Mouse (Mus musculus) right cerebral cortex, postnatal 14 days (tissue): ENCODE results near the gene Sgpl1.

ENCODE experiments used
- DNase-seq: peaks from one replicate; pipeline ENCODE4 v3.0.0; 2022

Sgpl1 gene

DNA sequence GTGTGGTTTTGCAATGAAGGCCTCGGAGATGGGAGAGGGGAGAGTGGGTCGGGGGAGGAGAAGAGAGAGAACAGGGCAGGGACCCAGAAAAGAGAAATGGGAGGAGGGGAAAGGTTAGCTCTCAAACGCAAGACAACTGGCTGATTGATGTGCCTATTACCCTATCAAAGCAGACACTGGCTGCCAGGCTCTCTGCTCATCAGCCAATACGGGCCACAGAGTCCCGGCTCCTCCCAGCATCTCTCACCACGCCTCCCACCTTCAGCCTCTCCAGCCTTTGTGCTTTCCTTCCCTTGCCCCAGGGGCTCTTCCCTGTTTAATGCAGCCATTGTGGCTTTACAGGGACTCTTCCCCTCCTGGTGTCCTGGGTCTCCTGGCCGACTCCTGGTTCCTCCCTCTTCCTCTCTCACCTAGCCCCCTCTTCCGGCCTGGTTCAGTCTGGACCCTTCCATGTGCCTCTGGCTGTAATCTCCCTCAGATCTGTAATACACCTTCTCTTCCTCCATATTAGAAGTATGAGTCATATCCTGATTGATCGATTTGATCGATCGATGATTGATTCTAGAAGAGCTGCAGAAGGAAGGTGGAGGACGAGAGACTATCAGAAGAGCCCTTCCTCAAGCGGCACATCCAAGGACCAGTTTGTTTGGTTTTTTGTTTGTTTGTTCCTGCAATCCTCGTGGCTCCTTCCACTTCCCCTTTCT lies 67.1 kb downstream of the Sgpl1 start:
- DNase-seq = peak; percentile 22

DNA sequence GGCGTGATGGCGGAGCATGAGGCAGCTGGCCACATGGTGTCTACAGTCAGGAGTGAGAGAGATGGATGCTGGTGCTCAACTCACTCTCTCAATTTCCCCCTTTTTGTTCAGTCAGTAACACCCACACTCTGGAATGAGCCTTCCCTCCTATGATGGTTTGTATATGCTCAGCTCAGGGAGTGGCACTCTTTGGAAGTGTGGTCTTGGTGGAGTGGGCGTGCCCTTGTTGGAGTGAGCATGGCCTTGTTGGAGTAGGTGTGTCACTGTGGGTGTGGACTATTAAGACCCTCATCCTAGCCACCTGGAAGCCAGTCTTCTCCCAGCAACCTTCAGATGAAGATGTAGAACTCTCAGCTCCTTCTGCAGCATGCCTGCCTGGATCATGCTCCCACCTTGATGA lies 71.9 kb downstream of the Sgpl1 start:
- DNase-seq = no peak

DNA sequence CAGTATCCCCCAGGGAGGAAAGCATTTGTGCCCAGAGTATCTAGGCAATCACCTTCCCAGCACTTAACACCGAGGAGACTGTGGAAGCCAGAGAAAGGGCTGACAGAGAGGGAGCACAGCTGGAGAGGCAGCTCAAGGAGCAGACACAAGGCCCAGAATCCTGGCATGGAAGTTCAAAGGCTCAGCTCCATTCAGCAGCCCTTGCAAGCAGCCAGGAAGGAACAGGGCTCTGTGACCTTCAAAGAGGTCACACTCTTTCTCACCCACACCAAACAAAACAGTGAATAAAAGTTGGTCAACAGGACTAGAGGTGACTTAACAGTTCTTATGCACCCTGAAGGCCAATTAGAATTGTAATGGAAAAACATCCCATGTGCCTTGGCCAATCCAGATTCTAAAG lies 72.9 kb downstream of the Sgpl1 start:
- DNase-seq = no peak

DNA sequence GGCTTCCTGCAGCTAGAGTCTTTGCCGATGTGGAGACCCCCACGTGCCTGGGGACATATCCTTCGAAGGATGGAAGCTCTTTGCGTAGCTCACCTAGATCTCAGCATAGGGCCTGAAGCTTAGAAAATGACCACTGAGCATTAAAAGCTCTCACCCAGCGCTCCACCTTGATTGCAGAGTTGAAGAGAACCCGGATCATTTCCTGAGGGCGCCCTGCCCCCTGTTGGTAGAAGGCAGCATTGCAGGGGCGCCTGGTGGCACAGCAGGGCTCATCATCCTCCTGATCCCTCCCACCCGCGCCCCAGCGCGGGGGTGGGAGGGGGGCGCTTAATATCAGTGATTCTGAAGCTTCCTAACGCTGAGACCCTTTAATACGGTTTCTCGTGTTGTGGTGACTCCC lies 75.2 kb downstream of the Sgpl1 start:
- peak; percentile 63 for DNase-seq

DNA sequence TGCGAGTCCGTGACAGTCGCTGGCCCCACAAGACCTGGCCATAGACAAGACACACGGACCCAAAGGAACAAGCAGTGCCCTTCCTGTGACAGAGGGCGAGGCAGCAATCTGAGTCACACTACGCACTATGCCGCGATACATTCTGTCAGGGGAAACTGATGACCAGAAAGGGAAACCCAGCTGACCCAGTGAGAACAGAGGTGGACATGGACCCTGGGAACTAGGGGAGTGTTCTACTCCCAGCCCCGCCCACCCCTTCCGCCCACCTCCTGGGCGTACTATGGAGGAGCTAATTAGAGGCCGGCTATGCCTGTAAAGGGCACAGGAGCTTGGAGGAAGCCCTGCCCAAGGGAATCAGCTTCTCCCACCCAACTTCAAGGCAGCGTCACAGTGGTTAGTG lies 78.3 kb downstream of the Sgpl1 start:
- DNase-seq = no peak

DNA sequence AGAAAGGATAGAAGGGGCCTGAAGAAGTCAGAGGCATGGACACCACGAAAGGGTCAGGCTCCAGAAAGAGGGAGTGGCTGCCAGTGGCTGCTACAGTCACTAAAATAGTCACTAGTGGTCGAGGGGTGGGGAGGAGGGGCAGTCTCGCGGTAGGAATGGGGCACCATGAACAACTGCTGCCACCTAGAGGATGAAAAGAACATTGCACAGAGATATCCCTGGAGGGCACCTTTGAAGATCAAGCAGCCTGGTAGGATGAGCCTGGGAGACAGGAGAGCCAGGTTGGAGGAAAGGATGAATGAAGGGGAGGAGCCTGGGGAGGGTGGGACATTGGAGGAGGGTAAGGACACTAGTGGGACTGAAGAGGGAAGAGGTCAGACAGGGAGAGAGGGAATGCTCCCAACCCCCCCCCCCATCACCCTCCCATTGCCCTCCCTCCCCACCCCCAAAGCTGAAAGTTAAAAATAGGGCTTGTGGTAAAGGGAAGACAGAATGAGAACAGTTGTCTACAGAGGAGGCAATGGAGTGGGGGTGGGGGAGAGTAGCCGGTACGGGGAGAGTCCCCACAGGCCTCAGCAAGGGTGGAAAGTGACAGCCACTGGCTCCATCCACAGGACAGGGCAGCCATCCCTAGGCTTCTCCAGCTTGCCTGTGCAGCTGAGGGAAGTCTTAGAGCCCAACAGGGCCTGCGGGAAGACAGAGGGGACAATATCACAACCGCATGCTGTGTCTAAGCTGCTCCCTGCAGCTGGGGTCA lies 78.9 kb downstream of the Sgpl1 start:
- DNase-seq = peak; percentile 43

DNA sequence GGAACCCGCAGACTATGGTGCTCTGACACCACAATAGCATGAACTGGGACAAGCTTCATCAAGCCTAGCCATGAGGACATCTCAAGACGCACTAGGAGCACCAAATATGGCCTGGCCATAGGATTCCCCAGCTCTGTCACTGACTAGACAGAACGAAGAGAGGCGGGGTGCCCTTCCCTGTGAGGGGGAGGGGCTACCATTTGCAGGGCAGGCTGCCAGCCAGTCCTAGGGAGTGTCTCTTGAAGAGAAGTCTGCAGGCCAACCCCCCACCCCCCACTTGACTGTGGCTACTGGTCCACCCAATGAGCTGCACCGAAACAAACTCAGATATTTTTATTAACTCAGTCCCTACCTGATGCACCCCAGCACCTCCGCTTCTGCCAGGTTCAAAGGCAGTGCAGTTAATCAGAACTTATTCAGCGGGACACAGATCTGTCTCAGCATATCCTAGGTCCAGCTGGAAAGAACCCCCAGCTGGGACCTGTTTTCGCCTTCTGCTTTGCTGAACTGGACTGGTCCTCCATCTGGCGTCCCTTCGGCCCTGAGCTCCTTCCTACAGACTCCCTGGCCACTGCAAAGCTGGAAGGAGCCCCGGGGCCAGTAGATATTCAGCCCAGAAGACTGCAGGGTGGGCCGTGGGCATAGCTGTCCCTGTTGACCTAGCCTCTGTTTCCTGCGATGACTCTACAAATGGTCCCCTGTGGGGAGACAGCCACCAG lies 82.1 kb downstream of the Sgpl1 start:
- no peak for DNase-seq

DNA sequence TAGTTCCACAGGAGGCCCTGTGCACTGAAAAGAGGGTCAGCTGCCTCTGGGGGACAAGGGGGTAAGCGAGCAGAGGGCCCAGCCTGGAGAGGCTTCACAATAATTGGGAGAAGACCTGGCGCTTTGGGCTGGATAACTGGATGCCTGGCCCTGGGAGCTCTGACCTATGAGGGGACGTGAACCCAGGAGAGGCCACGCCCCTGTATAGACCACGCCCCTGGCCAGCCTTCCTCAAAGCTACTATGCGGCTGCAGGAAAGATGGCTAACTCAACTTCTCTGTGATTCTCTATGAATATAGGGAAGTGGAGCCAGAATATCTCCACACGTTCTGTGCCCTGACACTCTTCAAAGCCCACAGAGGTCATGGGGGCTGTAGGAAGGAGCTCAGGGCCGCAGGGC lies 82.9 kb downstream of the Sgpl1 start:
- DNase-seq = no peak

DNA sequence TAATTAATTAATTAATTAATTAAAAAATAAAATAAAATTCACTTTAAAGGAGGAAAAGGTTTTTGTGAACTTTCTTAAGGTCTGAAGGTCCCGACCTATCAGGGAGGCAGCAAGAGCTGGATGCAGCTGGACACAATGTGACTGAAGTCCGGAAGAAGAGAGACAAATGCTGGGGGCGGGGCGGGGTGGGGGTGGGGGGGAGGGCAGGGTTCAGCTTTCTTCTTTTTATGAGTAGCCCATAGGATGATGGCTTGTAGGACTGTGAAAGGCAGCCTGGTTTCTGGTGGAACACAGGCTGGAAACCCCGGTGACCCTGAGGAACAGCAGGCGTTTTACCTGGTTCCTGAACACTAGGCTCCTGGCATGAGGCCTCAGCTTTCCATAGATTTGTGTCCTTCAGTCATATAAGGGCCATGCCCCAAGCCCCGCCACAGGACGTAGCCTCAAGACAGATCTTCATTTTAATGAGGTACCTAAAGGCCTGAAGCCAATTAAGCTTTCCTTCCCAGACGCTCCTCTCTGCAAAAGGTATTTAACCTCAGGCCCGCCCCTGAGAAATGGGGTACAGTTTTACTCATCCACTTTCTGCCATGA lies 84.1 kb downstream of the Sgpl1 start:
- DNase-seq = no peak

DNA sequence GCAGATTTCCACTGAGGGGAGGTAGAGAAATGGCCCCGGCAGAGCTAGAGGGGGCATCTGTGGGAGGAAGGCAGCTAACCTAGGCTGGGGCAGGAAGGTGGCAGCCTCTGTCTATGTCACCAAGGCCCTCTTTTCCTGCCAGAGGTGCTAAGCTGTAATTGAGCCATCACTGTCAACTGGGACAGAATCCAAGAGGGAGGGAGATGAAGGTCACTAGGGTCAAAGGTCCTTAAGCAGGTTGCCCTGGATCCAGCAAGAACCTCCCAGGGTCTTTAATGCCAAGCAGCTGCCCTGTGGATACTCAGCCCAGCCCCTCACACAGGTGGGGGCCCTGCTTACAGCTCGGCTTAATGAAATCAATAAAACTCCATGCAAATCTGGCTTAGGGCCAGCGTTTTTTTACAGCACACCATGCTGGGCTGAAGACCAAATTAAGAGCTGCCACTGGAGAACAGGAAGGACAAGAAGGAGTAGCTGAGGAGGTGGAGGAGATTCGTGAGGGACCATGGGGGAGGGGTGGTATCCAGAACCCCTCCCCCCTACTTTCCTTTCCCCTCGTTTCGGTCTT lies 87.9 kb downstream of the Sgpl1 start:
- peak; percentile 22 for DNase-seq

DNA sequence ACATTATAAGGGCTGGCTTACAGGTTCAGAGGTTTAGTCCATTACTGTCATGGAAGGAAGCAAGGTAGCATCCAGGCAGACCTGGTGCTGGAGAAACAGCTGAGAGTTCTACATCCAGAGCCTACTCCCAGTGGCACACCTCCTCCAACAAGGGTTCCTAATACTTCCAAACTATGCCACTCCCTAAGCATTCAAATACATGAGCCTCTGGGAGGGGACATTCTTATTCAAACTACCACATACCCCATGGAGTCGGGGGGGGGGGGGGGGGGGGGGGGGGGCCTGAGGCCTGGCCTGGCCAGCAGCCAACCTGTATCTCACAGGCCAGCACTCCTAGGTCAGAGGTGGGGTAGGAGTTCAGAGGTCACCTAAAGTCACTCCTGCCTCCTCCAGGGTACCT lies 88.4 kb downstream of the Sgpl1 start:
- no peak for DNase-seq

DNA sequence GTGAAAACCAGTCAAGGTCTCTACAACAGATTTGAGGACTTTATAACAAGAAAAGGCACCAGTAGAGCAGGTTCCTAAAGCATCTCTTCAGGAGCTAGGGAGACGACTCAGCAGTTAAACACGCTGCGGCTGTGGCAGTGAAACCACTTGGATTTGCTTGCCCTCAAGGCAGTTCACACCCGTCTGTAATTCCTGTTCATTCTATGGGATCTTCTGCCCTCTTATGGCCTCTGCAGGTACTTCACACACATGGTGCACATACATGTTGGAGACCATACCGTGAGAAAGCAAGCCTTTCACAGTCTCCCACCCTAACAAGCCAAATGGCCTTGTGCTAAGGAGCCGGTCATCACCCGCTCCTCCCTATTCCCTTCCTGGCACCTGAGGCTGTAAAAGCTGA lies 90.8 kb downstream of the Sgpl1 start:
- no peak for DNase-seq

DNA sequence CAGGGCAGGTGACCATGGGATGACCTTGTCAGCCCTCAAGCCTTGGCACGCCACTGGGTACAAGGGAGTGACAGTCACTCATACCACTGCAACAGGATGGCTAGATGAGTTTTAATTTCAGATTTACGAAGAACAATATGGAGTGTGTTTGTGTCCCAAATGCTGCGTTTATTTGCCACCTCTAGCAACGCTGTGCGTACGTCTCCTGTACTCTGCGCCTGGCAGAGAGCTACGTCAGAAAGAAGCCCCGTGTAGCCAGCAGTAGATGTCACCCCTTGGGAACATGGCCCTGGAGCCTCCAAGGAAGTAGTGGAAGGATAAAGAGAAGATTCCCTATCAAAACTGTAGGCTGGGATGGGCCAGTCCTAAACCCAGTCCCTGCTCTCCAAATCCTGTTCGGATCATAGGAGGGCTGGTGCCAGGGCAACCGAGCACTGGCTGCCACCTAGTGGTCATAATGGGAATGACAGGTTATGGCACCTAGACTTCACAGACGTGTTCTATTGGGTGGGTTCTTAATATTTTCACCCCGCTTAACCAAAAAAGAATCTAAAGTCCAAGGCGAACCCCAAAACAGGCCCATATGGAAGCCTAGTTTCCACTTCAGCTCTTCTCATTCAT lies 95.4 kb downstream of the Sgpl1 start:
- DNase-seq = peak; percentile 77
